Mouse (Mus musculus) CH12.LX (cell line): ENCODE results near the gene Dcdc2a. TPM values are rescaled to one million over a fixed set of nuclear protein-coding genes. Genes with fewer than 3 reads are reported as not detected.
A peak's percentile ranks its signal among the peaks of the same experiment; 100 is the strongest.

Experiments
- DNase-seq: peaks from one replicate; pipeline ENCODE4 v3.0.0-alpha.2; 2013; ENCODE audit errors: extremely low read depth
- H3K27ac ChIP-seq: 2 replicates; pipeline ENCODE4 v1.5.1; 2012; ENCODE audit warnings: low read depth, mild to moderate bottlenecking, control low read depth, moderate library complexity; ENCODE audit not compliant: insufficient read depth
- H3K27me3 ChIP-seq: replicated peaks from 2 replicates; pipeline ENCODE3; 2012; ENCODE audit warnings: inconsistent platforms
- H3K36me3 ChIP-seq, 2 experiments: replicated peaks in 1 of 2; 2 replicates each; pipeline versions ENCODE3 to v1.6.1; 2012; ENCODE audit warnings: inconsistent platforms in 1 of 2, low read length in 1 of 2, mild to moderate bottlenecking in 1 of 2, mixed read lengths in 1 of 2, moderate library complexity in 1 of 2; ENCODE audit not compliant: control insufficient read depth in 1 of 2, insufficient read depth in 1 of 2
- H3K4me1 ChIP-seq, 2 experiments: 2 replicates each; pipeline ENCODE4 v1.6.1; 2012; ENCODE audit warnings: inconsistent platforms in 1 of 2, moderate library complexity in 1 of 2; ENCODE audit not compliant: insufficient read depth in 2 of 2, control insufficient read depth in 1 of 2
- H3K4me2 ChIP-seq: 2 replicates; pipeline ENCODE4 v1.6.1; 2012; ENCODE audit warnings: low read depth, mild to moderate bottlenecking, control low read depth; ENCODE audit not compliant: poor library complexity, insufficient read depth, severe bottlenecking
- H3K4me3 ChIP-seq, 3 experiments: fragments of 150-350 bp in 1 of 3; sonication (generic) in 1 of 3; replicated peaks in 1 of 3; 2 replicates each; pipeline versions ENCODE3 to v1.5.1; 2011 to 2012; ENCODE audit warnings: low read depth in 2 of 3, low read length in 2 of 3, mild to moderate bottlenecking in 2 of 3, moderate library complexity in 2 of 3, control low read depth in 1 of 3, improper control_type of control experiment in 1 of 3, inconsistent platforms in 1 of 3, mixed read lengths in 1 of 3; ENCODE audit not compliant: poor library complexity in 1 of 3
- H3K79me2 ChIP-seq: replicated peaks from 2 replicates; pipeline ENCODE4 v1.6.1; 2012; ENCODE audit warnings: mild to moderate bottlenecking, moderate library complexity; ENCODE audit not compliant: control insufficient read depth, poor library complexity, insufficient read depth, severe bottlenecking; ENCODE audit errors: extremely low read depth
- H3K9ac ChIP-seq: 2 replicates; pipeline ENCODE4 v1.6.1; 2012; ENCODE audit warnings: low read depth, mild to moderate bottlenecking, control low read depth, moderate library complexity; ENCODE audit not compliant: insufficient read depth
- H3K9me3 ChIP-seq: replicated peaks from 2 replicates; pipeline ENCODE3; 2012; ENCODE audit warnings: low read length, inconsistent platforms, mixed read lengths
- BHLHE40 ChIP-seq: IDR thresholded peaks from 2 replicates; pipeline ENCODE4 v1.6.1; 2011; ENCODE audit warnings: mild to moderate bottlenecking, low read depth, low read length, improper control_type of control experiment
- E2F4 ChIP-seq: IDR thresholded peaks from 2 replicates; pipeline ENCODE4 v1.6.1; 2011; ENCODE audit warnings: low read depth, low read length, improper control_type of control experiment; ENCODE audit not compliant: insufficient replicate concordance
- ELF1 ChIP-seq: IDR thresholded peaks from 2 replicates; pipeline ENCODE4 v1.6.1; 2014; ENCODE audit warnings: low read depth, mild to moderate bottlenecking, inconsistent platforms, low read length, improper control_type of control experiment
- HCFC1 ChIP-seq: IDR thresholded peaks from 2 replicates; pipeline ENCODE4 v1.6.1; 2012; ENCODE audit warnings: low read depth, mild to moderate bottlenecking, inconsistent platforms, low read length, improper control_type of control experiment
- IRF4 ChIP-seq: IDR thresholded peaks from 2 replicates; pipeline ENCODE4 v1.6.1; 2014; ENCODE audit warnings: low read depth, mild to moderate bottlenecking, inconsistent platforms, low read length, improper control_type of control experiment
- JUND ChIP-seq: conservative IDR thresholded peaks from 2 replicates; pipeline ENCODE4 v1.6.1; 2011; ENCODE audit warnings: low read depth, low read length, improper control_type of control experiment
- KAT2A ChIP-seq: IDR thresholded peaks from 2 replicates; pipeline ENCODE4 v1.6.1; 2012; ENCODE audit warnings: low read length, improper control_type of control experiment, inconsistent platforms; ENCODE audit not compliant: insufficient replicate concordance
- MAFK ChIP-seq: IDR thresholded peaks from 2 replicates; pipeline ENCODE4 v1.6.1; 2011; ENCODE audit warnings: low read length, improper control_type of control experiment; ENCODE audit not compliant: insufficient replicate concordance
- MAX ChIP-seq: IDR thresholded peaks from 2 replicates; pipeline ENCODE4 v1.6.1; 2011; ENCODE audit warnings: low read length, improper control_type of control experiment
- MXI1 ChIP-seq: IDR thresholded peaks from 2 replicates; pipeline ENCODE4 v1.6.1; 2011; ENCODE audit warnings: mild to moderate bottlenecking, low read depth, low read length, improper control_type of control experiment
- MYC ChIP-seq: IDR thresholded peaks from 2 replicates; pipeline ENCODE4 v1.6.1; 2011; ENCODE audit warnings: low read depth, mild to moderate bottlenecking, improper control_type of control experiment, low read length
- NELFE ChIP-seq: IDR thresholded peaks from 2 replicates; pipeline ENCODE4 v1.6.1; 2011; ENCODE audit warnings: low read depth, low read length, improper control_type of control experiment
- NRF1 ChIP-seq: IDR thresholded peaks from 2 replicates; pipeline ENCODE4 v1.6.1; 2014; ENCODE audit warnings: low read depth, mild to moderate bottlenecking, inconsistent platforms, low read length, improper control_type of control experiment, moderate library complexity
- PAX5 ChIP-seq: IDR thresholded peaks from 2 replicates; pipeline ENCODE4 v1.6.1; 2012; ENCODE audit warnings: low read length, inconsistent platforms, mixed read lengths
- POLR2A ChIP-seq: IDR thresholded peaks from 2 replicates; pipeline ENCODE4 v1.6.1; 2011; ENCODE audit warnings: low read depth, mild to moderate bottlenecking, improper control_type of control experiment, low read length
- POLR2AphosphoS2 ChIP-seq: IDR thresholded peaks from 2 replicates; pipeline ENCODE4 v1.6.1; 2011; ENCODE audit warnings: low read depth, low read length, improper control_type of control experiment
- SIN3A ChIP-seq: IDR thresholded peaks from 2 replicates; pipeline ENCODE4 v1.6.1; 2012; ENCODE audit warnings: low read length, improper control_type of control experiment, inconsistent platforms
- TBP ChIP-seq: conservative IDR thresholded peaks from 2 replicates; pipeline ENCODE4 v1.6.1; 2011; ENCODE audit warnings: low read depth, low read length, improper control_type of control experiment
- TCF12 ChIP-seq: IDR thresholded peaks from 2 replicates; pipeline ENCODE4 v1.6.1; 2014; ENCODE audit warnings: low read depth, mild to moderate bottlenecking, inconsistent platforms, low read length, improper control_type of control experiment
- UBTF ChIP-seq: IDR thresholded peaks from 2 replicates; pipeline ENCODE4 v1.6.1; 2012; ENCODE audit warnings: low read depth, mild to moderate bottlenecking, inconsistent platforms, low read length, improper control_type of control experiment, moderate library complexity
- ZKSCAN1 ChIP-seq: IDR thresholded peaks from 2 replicates; pipeline ENCODE4 v1.6.1; 2012; ENCODE audit warnings: low read depth, inconsistent platforms, low read length, improper control_type of control experiment, borderline replicate concordance
- ZMIZ1 ChIP-seq: IDR thresholded peaks from 2 replicates; pipeline ENCODE4 v1.6.1; 2012; ENCODE audit warnings: low read depth, mild to moderate bottlenecking, inconsistent platforms, low read length, improper control_type of control experiment
- dilution Hi-C: fragments of 300-500 bp; cut with MboI; formaldehyde crosslinking; loops from 2 replicates; pipeline ENCODE4 v1.14.3; 2020; ENCODE audit warnings: low sequenced_read_pairs; ENCODE audit not compliant: extremely low pct_unique_long_range_greater_than_20kb, extremely low pct_ligation_motif_present
- in situ Hi-C: fragments of 300-500 bp; cut with MboI; formaldehyde crosslinking; loops from 3 replicates; pipeline ENCODE4 v1.14.3; 2019; ENCODE audit warnings: low sequenced_read_pairs, low pct_ligation_motif_present, low pct_unique_long_range_greater_than_20kb, mixed read lengths
- polyA plus RNA-seq: library from polyadenylated mRNA; unstranded; fragments of >175 nt; gene quantifications from 2 replicates; pipeline ENCODE4 v1.2.1, GENCODE M21; 2012; ENCODE audit warnings: low read depth; ENCODE audit not compliant: insufficient read length
- total RNA-seq, 2 experiments: library from RNA; depleted of rRNA; stranded (reverse); fragments of 300-350 nt in 1 of 2; fragments of >200 nt in 1 of 2; gene quantifications; 2 replicates each; pipeline ENCODE4 v1.2.3; 2012 to 2014

The Dcdc2a gene
- total and polyA plus RNA-seq, 3 experiments: not detected

DNA sequence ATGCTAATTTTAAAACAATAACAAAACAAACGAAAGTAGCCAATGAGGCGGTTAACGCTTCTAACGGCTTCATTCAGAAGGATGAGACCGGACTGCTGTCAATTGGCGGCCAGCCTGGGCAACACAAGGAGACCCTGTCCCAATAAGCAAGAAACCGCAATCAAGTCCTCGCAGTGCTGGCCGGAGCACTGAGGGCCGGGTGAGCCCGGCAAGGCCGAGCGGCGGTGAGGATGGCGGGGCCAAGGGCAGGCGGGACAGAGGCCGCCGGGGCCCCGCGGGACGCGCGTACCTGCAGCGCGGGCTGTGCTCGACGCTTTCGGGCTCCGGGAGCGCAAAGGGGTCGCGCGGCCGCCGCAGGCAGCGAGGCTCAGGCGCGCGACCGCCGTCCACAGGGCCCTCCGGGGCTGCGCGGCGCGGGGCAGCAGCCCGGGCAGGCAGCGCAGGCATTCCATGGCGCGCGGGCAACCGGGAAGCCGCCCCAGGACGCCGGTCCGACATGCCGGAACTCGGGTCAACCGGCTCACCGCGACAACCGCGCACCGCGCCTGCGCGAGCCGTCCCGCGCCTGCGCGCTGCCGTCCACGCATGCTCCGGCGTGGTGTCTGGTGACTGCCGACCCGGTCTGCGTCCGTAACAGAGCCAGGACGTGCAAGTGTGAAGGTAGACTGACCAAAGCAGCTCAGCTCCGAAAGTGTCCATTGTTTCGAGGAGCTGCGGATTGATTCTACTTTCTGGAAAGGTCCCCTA lies 35.8 kb upstream of the Dcdc2a start, which contains the start of gene Mrs2:
Gene Mrs2, minus strand, starts transcription at position 587 of the 747 bp plus-strand sequence.
- no peaks in the 10 kb centered on the region for H3K27me3 ChIP-seq
- H3K9ac ChIP-seq: peak within 1 kb of the TSS; percentile 85
- H3K4me1 ChIP-seq: peaks cover 0 to 25% of the 10 kb centered on the region in 2 experiments; a peak in 2 of 4 replicates
- peaks cover 14% of the 10 kb centered on the region for H3K79me2 ChIP-seq
- peak within 1 kb of the TSS; percentile 99 for H3K4me2 ChIP-seq
- dilution Hi-C loops: no loop called here
- no peaks in the 10 kb centered on the region for H3K9me3 ChIP-seq
- H3K36me3 ChIP-seq: peaks cover 3 to 18% of the 10 kb centered on the region in 2 experiments
- in situ Hi-C loops: loop anchor here (5.0 kb wide), 1 partner anchor 97 kb away; no protein-coding TSS in a partner anchor
- H3K27ac ChIP-seq: no peak within 1 kb of the TSS
- TF ChIP-seq TCF12 (peak; percentile 79), JUND (no peak), SIN3A (no peak; the same call in none of the 2 replicates), NELFE (peak; percentile 98), E2F4 (no peak), TBP (peak; percentile 74; the same call in 1 of the 2 replicates), POLR2AphosphoS2 (peak; percentile 78; the same call in 1 of the 2 replicates), ELF1 (peak; percentile 92), MYC (peak; percentile 51), MAX (peak; percentile 90), UBTF (peak; percentile 73; the same call in 1 of the 2 replicates), HCFC1 (peak; percentile 77), ZMIZ1 (peak; percentile 89), IRF4 (no peak), PAX5 (no peak), NRF1 (peak; percentile 99), ZKSCAN1 (no peak), KAT2A (peak; percentile 48; the same call in 1 of the 2 replicates), MXI1 (peak; percentile 89), POLR2A (peak; percentile 97), MAFK (no peak), BHLHE40 (peak; percentile 78)
- H3K4me3 ChIP-seq: peak within 1 kb of the TSS; percentile 59 to 92 (median 88)
- DNase-seq: peak; percentile 80
